Mouse (Mus musculus) liver, postnatal 0 days (tissue): ENCODE results near the gene Pitpnb.

ENCODE experiments used
- CTCF ChIP-seq: sonication (generic); IDR thresholded peaks from 2 replicates; pipeline ENCODE4 v1.5.1; 2016; ENCODE audit warnings: antibody characterized with exemption, low read depth
- EP300 ChIP-seq: IDR thresholded peaks from 2 replicates; pipeline ENCODE4 v1.6.1; 2016; ENCODE audit warnings: antibody characterized with exemption, low read depth, mild to moderate bottlenecking

DNA sequence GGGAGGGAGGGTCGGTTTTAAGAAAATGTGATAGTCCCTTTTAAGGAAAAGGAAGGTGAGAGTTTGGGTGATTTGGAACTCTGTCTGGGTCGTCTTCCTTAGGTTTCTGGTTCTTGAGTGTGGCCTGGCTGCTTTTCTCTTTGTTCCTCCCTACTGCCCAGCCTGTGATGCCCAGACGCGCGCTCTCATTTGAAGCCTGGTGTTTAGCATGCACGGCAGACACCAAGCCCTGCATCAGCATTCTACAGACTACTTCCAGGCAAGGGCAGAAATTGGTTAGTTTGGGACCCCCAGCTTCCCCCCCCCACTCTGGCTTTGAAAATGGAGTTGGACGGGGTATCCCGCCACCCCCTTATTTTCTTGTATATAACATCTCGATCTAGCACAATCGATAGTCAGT is 92.4 kb downstream of the Pitpnb start:
- TF ChIP-seq CTCF (no peak), EP300 (no peak)
